Mouse (Mus musculus): ENCODE measurements at regions not wholly inside any gene's neighbourhood (a gene's known extent, or its start where the extent isn't known, plus 50 kb on each side); places are given as distances from the start of the nearest gene placed in this dataset.

DNA sequence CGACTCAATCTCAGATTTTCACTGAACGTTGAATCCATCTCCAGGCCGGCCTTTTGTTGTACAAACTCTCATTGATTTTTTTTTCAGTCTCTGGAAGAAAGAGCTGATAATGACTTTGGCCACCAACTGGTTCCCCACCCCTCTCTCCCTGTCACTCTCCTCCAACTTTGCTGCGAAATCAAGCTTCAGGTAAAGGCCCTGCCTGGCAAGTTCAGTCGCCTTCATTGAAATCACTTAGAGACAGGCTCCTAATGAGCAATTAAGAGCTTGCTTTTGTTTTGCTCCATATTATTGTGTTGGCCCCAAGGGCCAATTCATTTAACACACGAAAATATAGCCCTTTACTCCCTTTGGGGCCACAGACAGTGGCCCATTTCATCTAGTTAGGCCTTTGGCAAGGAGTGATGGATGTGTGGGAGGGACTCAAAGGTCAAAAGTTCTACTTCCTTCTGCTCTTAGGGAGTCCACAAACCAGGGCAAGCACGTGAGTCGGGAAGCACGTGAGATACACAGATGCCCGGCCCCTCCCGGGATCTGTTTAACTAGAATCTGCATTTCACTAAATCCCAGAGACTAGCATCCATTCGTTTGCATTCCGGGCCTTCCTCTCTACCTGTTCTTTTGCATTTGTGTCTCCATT is 120.0 kb downstream of the Dact1 start:
- peak; percentile 45 for DNase-seq (ENCODE audit: low read depth, low spot score)

DNA sequence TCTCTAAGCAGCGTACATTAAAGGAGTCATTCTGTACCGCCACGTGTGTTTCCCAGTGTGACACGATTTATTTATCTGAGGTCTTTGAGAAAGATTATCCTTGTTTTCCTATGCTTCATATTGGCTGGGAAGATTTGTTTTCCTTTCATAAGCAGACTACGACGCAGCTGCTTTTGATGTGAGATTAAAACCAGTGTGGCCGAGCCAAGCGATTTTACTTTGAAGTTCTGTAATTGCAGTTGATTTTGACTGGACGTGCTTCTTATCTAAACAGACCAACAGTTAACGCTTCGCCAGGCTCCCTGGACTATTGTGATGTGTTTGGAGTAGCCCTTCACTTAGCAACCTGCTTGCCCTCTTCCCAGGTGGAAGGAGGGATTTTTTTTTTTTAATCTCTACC is 120.6 kb downstream of the Dact1 start:
- DNase-seq (ENCODE audit: low read depth, low spot score) = no peak

DNA sequence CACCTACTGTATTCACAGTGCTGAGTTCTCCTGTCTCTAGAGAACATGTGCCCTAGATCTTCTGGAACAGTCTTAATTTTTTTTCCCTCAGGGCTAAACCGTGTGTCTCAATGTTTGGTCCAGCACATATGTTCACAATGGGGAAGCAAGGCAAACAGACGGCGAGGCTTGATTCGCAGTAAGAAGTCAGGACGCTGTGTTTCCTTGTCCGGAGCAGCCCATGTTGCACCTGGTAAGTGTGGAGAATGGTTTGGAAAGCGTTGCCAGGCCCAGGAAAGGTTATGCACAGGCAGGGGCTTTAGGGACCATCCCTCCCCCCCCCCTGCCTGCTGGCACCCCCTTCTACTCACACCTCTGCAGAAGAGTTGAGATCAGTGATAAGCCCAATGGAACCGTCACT is 121.4 kb downstream of the Dact1 start:
- no peak for DNase-seq (ENCODE audit: low read depth, low spot score)

DNA sequence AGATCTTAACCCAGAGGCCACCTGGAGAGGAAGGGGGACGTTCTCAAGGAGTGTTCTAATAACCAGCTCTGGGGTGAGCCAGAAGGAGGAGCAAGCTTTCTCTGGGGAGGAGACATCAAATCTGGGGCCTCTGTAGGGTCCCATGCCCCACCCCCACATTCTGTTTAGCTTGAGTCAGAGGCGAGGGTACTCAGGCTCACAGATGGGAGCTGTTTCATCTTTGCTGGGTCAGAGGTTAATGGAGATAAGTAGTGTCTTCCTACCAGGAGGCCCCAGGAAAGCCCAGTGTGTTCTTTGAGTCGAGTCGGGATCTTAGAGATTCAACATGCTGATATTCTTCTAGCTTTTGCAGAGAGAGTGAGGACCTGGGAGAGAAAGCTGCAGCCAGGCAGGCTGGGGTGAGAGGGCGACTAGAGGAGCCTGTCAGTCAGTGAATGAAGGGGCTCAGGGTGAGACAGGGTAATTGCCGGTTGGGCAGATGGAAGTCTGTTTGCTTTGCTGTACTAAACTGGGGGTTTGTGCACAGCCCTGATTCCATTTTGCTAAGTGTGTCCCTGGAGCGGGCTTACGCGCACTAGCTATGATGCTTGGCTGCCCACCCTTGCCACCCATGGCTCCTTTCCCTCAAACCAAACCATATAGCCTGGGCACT is 124.0 kb downstream of the Dact1 start:
- DNase-seq (ENCODE audit: low read depth, low spot score) = no peak

DNA sequence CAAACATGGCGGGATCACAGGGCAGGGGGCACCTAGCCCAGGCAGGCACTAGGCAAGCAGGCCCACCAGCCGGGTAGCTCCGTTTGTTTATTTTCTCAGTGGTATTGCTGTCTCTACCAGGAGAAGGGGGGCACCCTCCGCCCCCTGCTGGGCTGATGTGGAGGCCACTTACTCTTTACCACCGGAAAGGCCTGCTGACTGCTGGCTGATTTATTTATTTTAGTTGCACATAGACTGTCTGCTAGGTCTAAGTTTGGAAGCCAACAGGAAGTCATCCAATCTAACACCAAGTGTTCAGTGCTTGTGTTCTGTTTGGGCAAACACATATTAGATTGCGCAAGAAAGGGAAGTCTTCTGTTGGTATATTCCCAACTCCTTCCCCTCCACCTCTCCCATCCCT is 128.6 kb downstream of the Dact1 start:
- no peak for DNase-seq (ENCODE audit: low read depth, low spot score)

DNA sequence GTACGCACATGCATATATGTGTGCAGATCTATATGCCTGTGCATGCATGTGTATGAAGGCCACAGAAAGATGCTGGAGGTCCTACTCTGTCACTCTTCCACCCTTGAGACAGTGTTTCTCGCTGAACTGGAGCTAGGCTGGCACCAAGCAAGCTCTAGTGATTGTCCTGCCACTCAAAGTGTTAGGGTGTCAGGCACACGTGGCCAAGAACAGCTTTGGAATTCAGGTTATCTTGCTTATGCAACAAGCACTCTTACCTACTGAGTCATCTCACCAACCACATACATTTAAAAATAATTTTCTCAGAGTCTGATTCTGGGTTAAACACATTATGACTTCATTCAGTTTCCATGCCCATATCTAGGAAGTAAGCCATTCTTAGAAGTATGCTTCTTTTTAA is 131.2 kb downstream of the Dact1 start:
- DNase-seq (ENCODE audit: low read depth, low spot score) = no peak

DNA sequence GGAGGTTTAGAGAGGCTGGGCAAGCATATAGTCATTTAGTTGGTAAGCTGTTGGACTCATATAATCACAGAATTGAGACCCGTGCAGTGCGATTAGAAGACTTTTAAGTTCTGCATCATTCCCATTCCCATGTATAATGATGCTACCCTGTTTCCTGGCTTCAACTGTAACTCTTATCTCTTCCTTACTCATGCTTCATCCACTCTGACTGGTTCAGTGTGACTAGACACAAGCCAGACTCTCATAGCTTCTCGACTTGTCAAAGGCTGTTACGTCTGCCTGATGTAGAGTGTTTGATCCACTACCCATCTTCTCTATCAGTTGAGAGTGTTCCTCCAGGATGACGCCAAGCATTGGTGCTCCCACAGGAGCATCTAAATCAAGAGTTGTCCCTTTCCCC is 131.6 kb downstream of the Dact1 start:
- DNase-seq (ENCODE audit: low read depth, low spot score) = no peak

DNA sequence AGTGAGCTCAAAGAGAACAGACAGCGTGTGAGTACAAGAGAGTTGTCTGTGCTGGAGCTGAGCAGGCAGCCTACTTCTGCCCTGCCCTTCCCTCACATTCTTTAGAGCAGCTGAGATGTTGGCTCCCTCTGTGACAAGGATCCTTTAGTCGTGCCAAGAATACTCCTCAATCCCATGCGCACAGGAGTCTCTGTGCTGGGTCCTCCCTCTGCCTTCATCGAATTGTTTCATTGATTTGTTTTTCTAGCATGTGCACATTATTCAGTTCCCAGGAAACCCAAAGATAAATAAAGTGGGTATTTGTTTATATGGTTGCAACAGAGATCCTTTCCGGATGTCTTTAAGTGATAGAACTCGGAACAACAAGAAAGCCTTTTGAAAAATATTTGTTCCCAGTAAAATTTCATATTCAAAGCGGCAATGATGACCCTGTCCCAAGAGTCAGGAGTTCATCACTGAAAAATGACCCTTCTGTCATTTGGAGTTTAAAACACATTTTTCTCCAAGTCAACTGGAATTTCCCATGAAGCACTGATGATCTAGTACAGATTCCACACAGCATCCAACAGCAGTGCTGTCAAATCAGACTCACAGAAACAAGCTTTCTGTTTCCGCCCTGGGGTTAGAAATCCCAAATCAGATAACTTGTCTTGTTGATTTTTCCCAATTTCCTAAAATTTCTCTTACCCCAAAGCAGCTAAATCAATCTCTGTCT is 136.7 kb downstream of the Dact1 start:
- DNase-seq (ENCODE audit: low read depth, low spot score) = no peak

DNA sequence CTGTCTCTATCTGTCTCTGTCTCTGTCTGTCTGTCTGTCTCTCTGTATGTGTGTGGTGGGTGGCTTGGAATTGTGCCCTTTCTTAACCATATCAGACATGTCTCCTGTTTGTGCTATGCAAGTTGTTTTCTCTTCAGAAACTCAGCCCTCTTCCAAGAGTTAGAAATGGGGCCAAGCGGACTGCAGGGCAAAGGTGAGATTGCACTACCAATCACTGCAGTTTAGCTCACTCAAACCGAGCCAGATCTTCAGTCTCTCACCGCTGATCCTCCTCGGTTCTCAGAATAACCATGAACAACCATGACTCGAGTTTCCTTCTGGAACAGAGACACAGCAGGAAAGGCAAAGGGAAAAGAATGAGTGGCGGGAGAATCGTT is 137.2 kb downstream of the Dact1 start:
- DNase-seq (ENCODE audit: low read depth, low spot score) = no peak

DNA sequence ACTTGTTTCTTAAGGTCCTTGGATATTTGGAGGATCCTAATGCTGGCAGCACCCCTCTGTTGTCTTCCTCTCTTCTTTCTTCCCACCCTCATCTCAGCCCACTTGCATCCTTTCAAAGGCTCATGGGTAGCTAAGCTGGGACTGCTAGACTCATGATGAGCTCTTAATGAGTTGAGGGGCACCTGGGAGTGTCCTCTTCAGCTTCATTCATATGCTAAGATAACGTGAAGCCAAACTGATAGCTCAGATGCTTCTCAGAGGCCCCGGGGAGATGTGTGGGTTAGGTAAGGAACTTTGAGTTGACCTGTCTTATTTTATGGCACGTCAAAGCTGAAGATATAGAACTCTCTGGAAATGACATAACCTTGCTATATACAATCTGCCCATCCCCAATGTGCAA is 139.3 kb downstream of the Dact1 start:
- DNase-seq (ENCODE audit: low read depth, low spot score) = peak; percentile 55

DNA sequence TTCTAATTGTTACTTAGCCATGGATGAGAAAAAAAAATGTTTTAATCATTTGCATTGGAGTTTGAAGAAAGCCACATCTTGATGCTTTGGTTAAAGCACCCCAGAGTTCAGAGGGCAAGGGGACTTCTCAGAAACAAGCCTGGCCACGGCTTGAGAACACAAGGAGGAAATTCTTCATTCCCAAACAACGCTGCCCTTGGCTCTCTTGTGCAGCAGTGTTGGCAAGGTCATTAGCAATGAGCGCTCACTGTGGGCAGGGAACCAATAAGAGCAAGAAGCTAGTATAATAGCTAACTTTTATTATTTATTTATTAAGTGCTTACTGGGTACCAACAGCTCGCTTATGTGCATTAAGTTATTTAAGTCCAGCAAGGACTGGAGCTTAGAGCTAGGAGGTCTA is 140.4 kb downstream of the Dact1 start:
- DNase-seq (ENCODE audit: low read depth, low spot score) = no peak

DNA sequence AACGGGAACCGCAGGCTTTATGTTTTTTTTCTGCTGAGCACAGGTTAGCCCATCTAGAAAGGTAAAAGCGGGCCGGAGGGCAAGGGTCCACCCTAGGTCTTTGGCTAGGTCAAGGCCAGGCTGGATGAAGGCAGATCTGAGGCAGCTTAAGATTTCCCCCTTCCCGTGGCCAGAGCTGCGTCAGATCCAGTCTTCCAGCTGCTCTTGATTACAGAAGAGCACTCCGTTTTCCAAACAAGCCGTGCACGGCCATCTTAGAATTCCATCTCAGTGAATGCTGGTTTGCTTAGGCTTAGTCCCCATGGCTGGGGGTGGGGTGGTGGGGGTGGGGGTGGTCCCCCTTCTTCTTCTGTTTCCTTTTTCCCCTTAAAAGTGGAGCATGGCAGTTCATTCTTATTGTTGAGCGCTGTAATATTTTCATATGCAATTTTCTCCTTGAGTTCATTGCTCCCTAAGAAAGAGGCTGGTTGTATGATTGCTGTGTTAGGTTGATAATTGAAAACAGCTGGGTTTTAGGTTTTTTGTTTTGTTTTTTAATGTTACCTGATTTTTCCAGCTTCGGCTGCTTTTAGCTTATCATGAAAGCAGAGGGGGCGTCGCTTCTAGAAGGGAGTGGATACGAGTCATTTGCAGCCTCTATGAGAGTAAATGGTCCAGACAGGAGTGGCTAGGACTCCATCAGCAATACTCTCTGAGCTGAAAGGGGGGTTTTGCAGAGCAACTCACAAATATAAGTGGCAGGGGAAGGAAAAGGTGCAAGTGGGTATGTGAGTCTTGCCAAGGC is 141.2 kb downstream of the Dact1 start:
- no peak for DNase-seq (ENCODE audit: low read depth, low spot score)

DNA sequence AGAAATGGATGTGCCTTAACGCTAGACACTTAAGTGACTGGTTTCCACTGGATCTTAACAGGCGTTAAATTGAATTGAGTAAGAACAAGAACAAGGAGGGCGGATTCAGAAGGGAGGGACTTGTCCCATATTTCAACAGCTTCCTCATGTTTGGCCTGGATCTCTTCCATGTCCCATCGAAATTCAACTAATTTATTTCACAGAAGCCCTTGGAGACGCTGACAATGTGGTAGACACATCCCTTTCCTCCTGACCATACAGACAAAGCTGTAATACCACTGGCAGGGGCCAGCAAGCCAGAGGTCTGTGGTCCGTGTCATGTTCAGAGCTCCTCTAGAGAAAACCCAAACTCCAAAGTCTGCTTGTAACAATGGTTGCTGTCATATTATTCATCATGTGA is 147.2 kb downstream of the Dact1 start:
- no peak for DNase-seq (ENCODE audit: low read depth, low spot score)

DNA sequence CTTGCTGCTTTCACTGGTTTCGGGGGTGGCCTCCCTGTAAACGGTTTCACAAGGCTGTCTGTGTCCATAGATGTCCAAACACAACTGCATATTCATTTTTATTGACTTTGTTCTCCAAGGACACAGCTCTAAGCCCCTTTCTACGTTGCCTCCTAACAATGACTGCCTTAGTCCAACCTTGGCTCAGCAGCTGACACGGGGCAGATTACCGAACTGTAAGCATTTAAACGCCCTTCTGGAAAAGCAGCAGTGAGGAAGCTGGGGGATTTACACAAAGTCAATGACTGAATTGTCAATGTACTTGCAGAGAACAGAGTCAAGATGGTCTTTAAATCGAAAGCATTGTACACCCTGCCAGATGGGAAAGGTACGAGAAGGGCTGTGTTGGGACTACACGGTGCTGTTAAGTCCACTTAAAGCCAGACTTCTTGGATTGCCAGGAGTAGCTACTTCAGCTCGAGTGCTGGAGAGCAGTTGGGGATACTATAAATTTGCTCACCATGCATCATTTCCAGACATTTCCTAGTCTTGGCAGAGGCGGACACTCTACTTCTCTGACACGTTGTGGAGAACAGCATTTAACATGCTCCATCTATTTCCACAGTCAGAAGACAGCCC is 149.0 kb downstream of the Dact1 start:
- no peak for DNase-seq (ENCODE audit: low read depth, low spot score)

DNA sequence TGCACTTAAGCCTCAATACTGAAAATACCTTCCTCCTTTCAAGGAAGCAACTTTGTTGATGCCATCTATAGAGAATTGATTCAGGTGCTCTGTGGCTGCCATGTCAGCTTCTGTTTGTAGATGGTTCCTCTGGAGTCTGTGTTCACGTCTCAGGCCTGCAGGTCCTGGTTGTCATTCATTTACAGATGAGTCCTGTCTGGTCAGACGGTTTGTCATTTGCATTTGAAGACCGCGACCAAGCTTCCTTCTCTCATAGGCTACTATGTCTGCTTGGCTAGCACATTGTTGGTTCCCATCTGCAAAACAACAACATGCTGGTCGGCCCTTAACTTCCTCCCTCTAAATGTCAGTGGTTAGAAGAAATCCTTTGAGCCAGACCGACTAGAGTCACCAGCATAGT is 151.0 kb downstream of the Dact1 start:
- DNase-seq (ENCODE audit: low read depth, low spot score) = peak; percentile 81

DNA sequence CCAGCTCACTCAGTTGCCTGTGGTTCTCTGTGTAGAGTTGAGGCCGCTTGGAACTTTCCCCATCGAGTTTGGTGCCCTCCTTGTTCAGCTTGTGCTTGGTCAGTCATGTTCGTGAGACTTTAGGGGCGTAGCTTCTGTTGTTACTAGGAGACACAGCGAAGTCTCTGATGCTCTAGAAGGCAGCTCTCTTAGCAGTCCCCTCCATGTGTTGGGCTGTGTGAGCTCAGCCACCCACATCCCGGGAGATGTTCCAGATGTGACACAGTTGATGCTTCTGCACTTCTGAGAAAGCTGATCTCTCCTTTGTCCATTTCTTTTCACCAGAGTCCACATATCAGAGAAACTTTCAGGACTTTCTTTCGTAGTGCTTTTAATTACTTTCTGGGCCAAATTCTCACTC is 158.1 kb downstream of the Dact1 start:
- no peak for DNase-seq (ENCODE audit: low read depth, low spot score)

DNA sequence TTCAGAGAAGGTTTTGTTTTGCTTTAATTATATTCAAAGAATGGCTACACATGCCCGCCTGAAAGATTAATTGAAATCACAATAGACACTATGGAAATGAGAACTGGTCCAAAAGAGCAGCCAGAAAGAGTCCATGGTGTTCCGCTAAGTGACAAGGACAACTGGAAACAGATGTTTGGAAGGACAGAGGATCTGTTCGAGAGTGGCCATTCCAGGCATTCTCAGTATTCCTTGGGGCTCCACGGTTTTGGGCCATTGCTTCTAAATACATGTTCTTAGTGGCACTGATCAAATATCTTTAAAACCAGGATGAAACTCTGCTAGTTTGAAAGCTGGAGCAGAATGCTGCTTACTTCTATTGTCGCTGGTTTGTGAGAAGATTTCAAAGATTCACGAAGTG is 158.6 kb downstream of the Dact1 start:
- DNase-seq (ENCODE audit: low read depth, low spot score) = no peak

DNA sequence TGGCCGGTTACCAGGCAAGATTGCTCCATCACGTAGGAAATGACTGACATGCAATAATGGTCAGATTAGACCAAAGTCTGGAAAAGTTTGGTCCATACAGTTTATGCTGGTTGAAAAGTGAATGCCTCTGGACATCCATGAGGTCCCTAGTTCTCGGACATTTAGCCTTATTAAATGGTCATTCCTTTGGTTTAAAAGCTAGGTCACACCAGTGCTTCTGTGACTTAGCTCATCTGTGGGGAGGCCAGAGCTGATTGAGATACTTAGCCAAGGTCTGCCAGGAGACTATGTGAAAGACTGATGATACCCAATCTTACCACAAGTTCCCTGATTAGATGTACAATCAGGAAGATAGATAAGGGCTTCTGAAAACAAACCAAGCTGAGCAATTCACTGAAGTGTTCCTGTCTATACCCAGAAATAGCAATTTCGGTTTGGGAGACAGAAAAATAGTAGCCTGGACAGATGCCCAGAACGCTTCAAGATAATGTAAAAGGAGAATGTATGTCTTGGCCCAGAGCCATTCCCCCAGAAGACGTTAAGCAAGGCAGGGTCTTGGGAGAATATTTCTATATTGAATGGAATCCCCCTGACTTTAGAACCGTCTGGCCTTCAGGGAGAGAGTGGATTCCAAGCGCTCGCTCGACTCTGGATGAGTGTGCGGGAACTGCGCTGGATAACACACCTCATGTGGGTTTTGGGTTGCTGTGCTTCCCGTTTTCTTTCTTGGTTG is 161.5 kb downstream of the Dact1 start:
- no peak for DNase-seq (ENCODE audit: low read depth, low spot score)

DNA sequence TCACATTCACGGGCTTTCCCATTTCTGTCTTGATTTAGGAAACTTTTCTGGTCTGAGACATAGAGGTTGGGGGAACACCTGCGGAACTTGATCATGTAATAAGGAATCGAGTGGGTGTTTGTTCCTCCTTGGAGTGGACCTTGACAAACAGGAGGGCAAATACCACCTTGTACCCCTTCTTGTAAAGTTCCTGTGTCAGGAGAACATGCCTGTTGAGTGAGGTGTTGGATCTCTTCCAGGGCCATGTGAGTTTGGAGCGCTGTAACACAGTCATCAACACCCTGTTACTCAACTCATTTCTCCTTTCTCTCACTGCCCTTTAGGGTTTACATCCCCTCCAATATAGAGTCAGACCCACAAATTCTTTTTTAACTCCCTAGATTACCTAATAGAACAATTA is 162.0 kb downstream of the Dact1 start:
- no peak for DNase-seq (ENCODE audit: low read depth, low spot score)

DNA sequence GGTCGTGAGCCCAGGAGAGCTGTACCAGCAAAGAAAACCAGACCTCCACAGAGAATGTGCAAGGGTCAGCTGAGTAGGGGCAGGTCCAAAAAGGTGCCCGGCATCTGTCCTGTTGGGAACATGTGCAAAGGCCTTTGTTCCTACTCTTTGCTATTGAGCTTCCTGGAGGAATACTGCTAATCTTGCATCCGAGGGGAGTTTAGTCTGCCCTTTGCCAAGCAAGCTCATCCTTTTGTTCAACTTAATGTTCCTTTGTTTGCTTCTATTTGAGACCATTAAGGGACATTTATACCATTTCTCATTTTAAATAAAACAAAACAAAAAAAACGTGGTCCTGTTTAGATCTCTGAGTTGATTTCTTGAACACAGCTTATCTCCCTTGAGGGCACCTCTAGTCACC is 166.6 kb downstream of the Dact1 start:
- peak; percentile 73 for DNase-seq (ENCODE audit: low read depth, low spot score)

DNA sequence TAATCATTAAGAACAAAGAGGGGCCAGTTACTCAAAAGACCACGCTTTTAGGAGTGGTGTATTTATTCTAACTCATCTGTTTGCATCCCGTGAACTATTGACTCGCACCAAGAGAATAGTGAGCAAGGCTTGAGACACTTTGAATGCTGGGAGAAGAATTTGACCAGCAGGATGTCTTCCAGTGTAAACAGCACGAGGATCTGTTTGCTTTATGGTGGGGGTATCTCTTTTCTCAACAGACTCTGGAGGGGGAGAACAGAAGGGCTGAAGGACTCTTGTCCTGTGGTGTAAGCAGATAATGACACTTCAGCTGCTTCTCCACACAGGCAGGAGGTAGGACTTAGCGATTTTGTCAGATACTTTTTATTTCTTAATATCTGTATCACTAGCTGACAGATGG is 168.0 kb downstream of the Dact1 start:
- no peak for DNase-seq (ENCODE audit: low read depth, low spot score)
